Mouse (Mus musculus): ENCODE results near the gene Lacc1. TPM values are rescaled to one million over a fixed set of nuclear protein-coding genes. Genes with fewer than 3 reads are reported as not detected.
"Not testable (repeated sequence)": the region's sequence is repeated elsewhere in the genome, so short reads cannot be mapped to it uniquely, and the experiment has no call there.

The Lacc1 gene
- 1 to 10 TPM; 4.5 to 4.6 TPM for total RNA-seq (2021)
- long read RNA-seq, partial matches to known transcripts = 3 of 8 reads
- long read RNA-seq, other reads (novel, unspliced or antisense) = 3 of 8 reads

DNA sequence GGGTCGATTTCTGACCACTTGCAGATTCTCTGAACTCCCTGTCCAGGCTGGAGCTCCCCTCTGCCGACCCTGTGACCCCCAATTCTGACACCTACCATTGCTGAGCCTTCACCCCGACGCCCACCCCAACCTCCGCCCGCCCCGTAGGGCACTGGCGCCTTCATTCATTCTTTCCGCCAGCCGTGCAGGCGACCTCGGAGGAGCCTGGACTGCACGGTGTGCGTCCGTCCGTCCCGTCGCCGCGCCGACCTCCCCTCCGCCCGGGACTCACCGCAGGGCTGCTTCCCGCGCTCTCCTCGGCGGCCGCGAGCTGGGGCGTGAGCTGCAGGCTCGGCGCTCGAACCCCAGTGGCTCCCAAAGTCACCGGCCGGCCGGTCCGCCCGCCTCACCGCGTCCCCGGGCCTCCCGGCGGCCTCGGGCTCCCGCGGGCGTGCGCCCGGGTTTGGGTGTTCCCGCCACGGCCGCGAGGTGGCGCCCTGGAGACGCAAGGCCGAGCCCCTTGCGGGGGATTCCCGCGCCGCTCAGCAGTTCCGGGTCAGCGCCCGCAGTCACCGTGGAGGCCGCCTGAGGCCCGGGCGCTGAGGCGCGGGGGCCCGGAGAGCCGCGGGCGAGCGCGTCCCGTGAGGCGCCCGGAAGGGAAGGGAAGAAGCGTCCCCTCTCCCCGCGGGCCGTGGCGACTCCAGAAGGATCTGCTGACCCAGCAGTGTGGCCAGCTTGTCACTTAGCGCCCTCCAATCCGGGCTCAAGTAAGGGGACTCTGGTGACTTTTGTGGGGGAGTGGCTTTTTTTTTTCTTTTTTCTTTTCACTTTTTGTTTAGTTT lies at the start of gene Lacc1, which contains the start of gene Ccdc122:
TSS of gene Lacc1 (minus strand) at position 679 of the 821 bp plus-strand sequence.
TSS of gene Ccdc122 (plus strand) at position 547 of the 821 bp plus-strand sequence.
- DNase-seq (ENCODE audit: low spot score in 2 of 2) = peak; percentile 77 to 85

GRCm38 (mm10) chr14:77081248-77081647 lies 44.5 kb upstream of the Lacc1 start:
- DNase-seq (ENCODE audit: low spot score in 2 of 2) = no peak

- DNase-seq (ENCODE audit: low spot score in 2 of 2) = no peak
Observed at GRCm38 (mm10) chr14:77069361-77069760, 32.7 kb upstream of the Lacc1 start.

- DNase-seq (ENCODE audit: low spot score in 2 of 2) = no peak
Observed at GRCm38 (mm10) chr14:77053288-77053687, 16.6 kb upstream of the Lacc1 start.

- no peak for DNase-seq (ENCODE audit: low spot score in 2 of 2)
Observed at GRCm38 (mm10) chr14:77037832-77038425, 1.2 kb upstream of the Lacc1 start.

GRCm38 (mm10) chr14:77037330-77037729 lies 626 bp upstream of the Lacc1 start:
- DNase-seq (ENCODE audit: low spot score in 2 of 2) = no peak

DNA sequence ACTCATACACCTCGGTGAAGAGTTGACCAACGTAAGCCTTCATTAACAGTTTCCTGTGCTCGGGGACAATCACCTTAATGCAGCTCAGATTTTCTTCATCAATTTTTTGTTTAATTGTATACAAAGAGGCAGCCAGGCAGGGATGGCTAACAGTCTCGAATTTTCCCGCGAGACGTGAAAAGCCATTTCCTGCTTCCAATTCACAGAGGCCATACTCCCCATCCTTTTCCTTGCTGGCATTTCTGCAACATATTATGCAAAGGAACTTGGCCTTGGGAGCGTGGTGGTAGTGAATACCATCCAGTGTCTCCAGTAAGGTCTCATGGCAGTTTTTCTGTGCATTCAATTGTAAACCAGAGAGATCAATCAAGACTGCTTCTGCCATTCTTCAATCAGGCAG lies 1.7 kb downstream of the Lacc1 start:
- DNase-seq (ENCODE audit: low spot score in 2 of 2) = no peak

DNA sequence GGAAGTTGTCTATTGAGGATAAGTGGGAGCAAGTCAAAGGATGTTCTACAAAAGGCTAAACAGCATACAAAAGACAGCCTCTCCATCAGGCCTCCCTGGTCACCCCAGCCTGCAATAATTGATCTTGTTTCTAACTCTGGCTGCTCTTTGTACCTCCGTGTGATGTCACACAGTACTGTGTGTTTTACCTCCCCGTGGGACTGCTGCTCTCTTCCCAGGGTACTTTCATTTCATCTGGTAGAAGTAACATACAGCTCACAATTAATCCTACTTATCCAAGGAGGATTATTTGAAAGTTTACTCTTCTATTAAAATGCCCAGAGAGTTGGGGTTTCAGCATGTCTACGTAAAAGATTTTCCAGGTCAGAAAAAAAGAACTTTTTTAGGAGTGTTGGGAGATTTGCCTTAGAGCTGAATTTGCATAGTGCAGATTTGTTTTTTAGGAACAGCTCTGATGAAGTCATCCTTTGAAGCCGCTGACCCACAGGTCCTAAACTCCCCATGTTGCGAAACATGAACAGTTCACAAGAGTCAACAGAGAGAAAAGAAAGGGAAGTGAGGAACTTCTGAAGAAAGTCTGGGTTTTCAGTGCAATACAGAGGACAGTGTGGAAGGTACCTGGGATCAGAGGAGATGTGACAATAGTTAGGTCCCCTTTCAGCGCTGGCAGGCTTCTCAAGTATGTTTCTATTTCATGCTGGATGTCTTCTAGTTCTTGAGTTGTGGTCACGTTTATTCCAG lies 2.4 kb downstream of the Lacc1 start:
- no peak for DNase-seq (ENCODE audit: low spot score in 2 of 2)

- DNase-seq (ENCODE audit: low spot score in 2 of 2) = no peak
Observed at GRCm38 (mm10) chr14:77033391-77033790, 3.3 kb downstream of the Lacc1 start.

GRCm38 (mm10) chr14:77032433-77032832 lies 4.3 kb downstream of the Lacc1 start:
- no peak for DNase-seq (ENCODE audit: low spot score in 2 of 2)

DNA sequence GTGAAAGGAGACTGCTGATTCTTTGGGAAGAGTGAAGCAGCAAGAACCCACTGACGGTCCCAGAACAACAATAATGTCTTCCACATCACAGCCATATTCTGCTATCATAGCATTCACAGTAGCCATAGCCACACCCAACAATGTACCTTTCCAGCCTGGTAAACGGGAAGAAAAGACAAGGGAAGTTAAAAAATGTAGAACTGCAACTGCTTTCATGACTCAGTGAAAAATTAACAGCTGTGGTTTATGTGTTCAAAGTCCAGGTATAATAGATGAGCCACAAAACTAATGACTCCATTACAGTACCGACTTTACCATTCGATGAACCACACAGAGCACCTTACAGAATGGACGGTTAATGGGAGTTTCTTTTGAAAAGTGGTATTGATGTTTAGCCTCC lies 5.9 kb downstream of the Lacc1 start:
- no peak for DNase-seq (ENCODE audit: low spot score in 2 of 2)

- DNase-seq (ENCODE audit: low spot score in 2 of 2) = no peak
Observed at GRCm38 (mm10) chr14:77029319-77030054, 7.2 kb downstream of the Lacc1 start.

DNA sequence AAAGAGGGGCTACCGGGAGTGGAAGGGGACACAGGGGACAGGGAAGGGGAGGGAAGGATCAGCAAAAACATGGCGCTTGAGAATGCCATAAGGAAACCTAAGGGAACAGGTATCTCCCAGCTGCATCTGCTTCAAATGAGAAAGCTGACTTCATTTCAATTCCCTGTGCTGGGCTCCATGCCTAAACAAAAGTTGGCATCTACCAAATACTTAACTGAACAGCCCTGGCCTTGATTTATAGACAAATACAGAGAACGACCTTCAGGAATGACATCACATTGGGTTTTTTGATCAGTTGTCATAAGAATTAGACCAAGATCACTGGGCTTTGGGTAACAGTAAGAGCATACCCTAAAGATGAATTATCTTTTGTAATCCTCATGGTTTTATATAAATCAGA lies 12.2 kb downstream of the Lacc1 start:
- no peak for DNase-seq (ENCODE audit: low spot score in 2 of 2)

DNA sequence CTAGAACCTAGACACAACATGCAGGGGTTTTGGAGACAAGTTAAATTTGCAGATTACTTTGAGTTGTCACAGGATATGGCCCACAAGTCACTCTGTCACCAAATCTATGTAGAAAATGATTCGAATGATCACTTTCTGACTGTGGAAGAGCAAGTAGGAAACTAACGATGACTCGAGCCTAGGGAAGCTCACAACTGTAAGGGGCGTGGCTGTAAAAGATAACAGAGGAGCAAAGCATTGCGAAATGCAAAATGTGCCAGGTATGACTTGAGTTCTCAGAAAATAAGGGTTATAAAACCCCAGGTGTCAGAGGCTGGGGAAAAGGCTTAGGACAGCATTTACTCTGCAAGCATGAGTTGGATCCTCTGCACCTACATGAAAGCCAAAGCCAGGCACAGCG lies 19.5 kb downstream of the Lacc1 start:
- no peak for DNase-seq (ENCODE audit: low spot score in 2 of 2)

- not testable (repeated sequence) for DNase-seq (ENCODE audit: low spot score in 2 of 2)
Observed at GRCm38 (mm10) chr14:77016783-77017182, 19.9 kb downstream of the Lacc1 start.

DNA sequence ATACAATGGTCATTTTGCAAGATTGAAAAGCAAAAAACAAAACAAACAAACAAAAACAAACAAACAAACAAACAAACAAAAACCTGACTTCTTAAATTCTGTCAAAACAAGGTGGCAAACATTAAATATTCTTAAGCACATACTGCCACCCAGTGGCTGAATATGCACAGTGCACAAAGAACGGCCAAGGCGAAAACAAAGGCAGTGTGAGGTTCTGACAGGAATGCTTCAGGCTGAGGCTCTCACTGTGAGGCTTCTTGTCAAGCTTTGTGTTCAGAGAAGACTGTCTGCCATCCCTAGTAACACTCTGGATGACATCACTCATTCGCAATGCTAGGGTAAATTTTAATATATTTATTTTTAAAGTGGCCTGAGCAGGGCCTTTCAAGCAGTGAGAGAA lies 24.9 kb downstream of the Lacc1 start:
- DNase-seq (ENCODE audit: low spot score in 2 of 2) = peak; percentile 82 to 84

DNA sequence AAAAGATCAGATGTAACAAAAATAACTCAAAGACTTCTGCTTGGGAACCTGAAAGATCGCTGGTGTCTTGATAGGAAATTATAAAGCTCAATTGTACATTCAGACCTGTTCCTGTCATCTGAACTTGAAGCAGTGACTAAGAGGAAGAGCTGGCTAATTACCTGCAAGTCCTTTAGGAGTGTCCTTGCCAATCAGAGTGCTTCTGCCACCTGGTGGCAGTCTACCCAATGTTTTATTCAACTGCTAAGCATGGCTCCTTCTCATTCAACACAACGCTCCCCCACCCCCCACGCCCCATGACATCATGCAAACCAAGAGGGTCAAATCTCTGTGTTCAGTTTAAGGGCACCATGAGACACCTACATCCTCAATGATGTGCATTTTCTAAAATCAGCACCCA lies 28.5 kb downstream of the Lacc1 start:
- peak; percentile 70 to 76 for DNase-seq (ENCODE audit: low spot score in 2 of 2)

DNA sequence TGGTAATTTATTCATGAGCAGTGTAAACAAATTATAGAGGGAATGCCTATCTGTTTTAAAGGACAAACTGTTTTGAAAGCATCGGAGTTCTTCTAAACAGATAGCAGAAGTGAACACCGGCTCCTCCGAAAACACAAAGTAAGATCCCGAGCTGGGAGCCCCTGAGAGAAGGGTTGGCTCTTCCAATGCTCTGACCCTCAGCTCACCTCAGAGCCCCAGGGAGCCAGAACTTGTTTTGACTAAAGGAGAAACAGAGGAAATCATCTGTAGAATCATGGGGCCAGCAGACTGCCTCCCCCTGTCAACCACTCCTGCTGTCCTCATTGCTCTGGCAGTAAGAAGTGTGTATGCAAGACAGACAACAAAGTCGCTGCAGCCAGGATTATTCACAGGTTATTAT lies 31.1 kb downstream of the Lacc1 start:
- DNase-seq (ENCODE audit: low spot score in 2 of 2) = no peak

GRCm38 (mm10) chr14:77004740-77005139 lies 32.0 kb downstream of the Lacc1 start:
- no peak for DNase-seq (ENCODE audit: low spot score in 2 of 2)

- not testable (repeated sequence) for DNase-seq (ENCODE audit: low spot score in 2 of 2)
Observed at GRCm38 (mm10) chr14:76990351-76990750, 46.4 kb downstream of the Lacc1 start.

GRCm38 (mm10) chr14:76981781-76982180 lies 54.9 kb downstream of the Lacc1 start:
- no peak for DNase-seq (ENCODE audit: low spot score in 2 of 2)

All from layer of hippocampus, postnatal 10 days (tissue).